Mouse (Mus musculus): ENCODE measurements around the gene Shc2.

DNA sequence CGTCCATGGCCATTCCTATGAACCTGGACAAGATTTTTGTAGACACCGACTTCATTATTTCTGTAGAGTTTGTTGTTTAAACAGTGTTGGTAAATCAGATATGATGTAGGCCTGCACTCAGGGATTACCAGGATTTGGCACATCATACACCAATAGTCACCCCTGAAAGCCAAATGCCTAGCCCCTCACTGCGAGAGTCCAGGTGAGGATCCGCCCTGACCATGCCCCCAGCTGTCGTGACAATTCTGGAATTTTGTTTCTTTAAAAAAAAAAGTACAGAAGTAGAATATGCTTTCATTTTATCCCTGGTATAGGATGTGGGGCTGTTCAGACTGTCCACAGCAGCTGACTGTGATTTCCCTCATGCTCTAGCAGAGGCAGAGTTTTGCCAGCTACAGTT is 67.8 kb downstream of the Shc2 start:
- TF ChIP-seq CTCF (IDR thresholded peaks at IDR 0.05; ENCODE audit: insufficient read depth, low read depth, low read length) (no peak), POLR2A (IDR thresholded peaks at IDR 0.05; ENCODE audit: insufficient read depth, low read depth, low read length) (no peak)
